Mouse (Mus musculus) neutrophil, adult 65 days (primary cell): Measurements from ENCODE around the gene Tktl1. TPM values are rescaled to one million over a fixed set of nuclear protein-coding genes. Genes with fewer than 3 reads are reported as not detected.

Experiments used
- total RNA-seq: library from RNA; stranded (reverse); gene quantifications from 2 replicates; pipeline ENCODE4 v1.2.4, GENCODE M21; 2023

The Tktl1 gene
- total RNA-seq = not detected in 2 replicates

GRCm38 (mm10) chrX:74176959-74177358 lies at the start of gene Tktl1:
Gene Tktl1, plus strand, starts transcription at chrX:74177259.

GRCm38 (mm10) chrX:74135263-74135662 lies 41.8 kb upstream of the Tktl1 start, which contains the start of gene Mecp2:
Gene Mecp2, minus strand, starts transcription at chrX:74135363.

DNA sequence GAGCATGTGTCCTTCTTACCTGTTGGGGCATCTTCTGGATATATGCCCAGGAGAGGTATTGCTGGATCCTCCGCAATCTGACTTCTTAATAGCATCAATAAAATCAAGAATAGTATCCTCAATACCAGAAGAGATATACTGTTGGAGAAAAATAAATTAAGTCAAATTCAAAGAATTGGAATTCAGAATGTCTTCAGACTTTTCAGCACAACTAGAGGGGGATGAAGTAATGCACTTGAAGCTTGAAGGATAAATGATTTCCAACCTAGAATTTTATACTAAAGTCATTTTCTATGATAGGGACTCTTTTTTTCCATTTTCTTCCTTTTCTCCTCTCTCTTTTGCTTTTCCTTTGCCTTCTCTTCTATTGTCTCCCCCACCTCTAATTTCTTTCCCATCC lies 9.3 kb upstream of the Tktl1 start, which contains the start of gene Tex28:
TSS of gene Tex28 (minus strand) at position 101 of the 400 bp plus-strand sequence.

GRCm38 (mm10) chrX:74249615-74250014 lies 72.6 kb downstream of the Tktl1 start, which contains the start of gene Flna:
Gene Flna, minus strand, starts transcription at chrX:74249820.

DNA sequence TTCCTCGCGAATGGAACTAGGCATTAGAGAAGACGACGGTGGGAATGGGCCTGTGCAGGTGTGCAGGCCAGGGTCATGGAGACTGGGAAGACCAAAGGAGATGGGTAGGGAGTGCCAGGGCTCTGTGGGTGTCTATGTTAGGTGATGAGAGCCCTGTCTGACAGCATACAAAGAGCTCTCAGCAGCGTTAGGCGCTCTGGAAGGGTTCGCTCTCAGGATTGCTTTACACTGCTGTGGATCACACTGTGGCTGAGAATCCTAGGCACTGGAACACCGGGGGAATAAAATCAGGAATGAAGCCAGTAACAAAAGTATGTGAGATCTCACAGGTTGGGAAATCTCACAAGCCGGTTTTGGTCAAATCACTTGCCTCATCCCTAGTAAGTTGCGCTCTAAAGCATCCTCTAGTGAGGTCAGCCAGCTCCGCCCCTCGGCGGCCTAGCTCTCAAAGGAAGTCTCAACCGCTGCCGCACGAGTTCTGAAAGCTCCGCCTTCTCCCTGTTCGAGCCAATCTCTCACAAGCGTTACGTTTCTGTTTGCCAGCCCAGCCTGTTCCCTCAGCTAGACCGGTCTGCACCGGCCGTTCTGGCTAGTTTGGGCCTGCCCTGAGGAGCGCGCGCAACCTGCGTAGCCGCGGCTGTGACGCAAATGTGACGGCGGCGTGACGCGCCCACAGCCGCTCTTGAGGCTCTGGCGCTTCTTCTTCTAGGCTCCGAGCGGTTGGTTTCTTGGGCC lies 77.3 kb downstream of the Tktl1 start, which contains the start of gene Emd:
TSS of gene Emd (plus strand) at position 535 of the 735 bp plus-strand sequence.

Other genes starting within 250 kb of the Tktl1 start
- gene Renbp, start 246.4 kb upstream of the Tktl1 start, total RNA-seq = 11.1 and 12.8 TPM in 2 replicates
- gene Hcfc1, start 210.9 kb upstream of the Tktl1 start, total RNA-seq = 68.7 and 75.0 TPM in 2 replicates
- gene Irak1, start 153.3 kb upstream of the Tktl1 start, total RNA-seq = 66.4 and 88.3 TPM in 2 replicates
- not detected in 2 replicates for gene Opn1mw, start 49.8 kb upstream of the Tktl1 start, total RNA-seq
- 21.5 and 32.4 TPM in 2 replicates for gene Mecp2, start 41.9 kb upstream of the Tktl1 start, total RNA-seq
- gene Tex28, start 9.4 kb upstream of the Tktl1 start, total RNA-seq = not detected in 2 replicates
- 1,682 and 1,969 TPM in 2 replicates for gene Flna, start 72.6 kb downstream of the Tktl1 start, total RNA-seq
- 35.8 and 51.3 TPM in 2 replicates for gene Emd, start 77.4 kb downstream of the Tktl1 start, total RNA-seq
- gene Rpl10, start 93.6 kb downstream of the Tktl1 start, total RNA-seq = 315 and 369 TPM in 2 replicates
- 42.0 and 53.3 TPM in 2 replicates for gene Taz, start 104.7 kb downstream of the Tktl1 start, total RNA-seq
- 21.8 and 30.6 TPM in 2 replicates for gene Dnase1l1, start 105.1 kb downstream of the Tktl1 start, total RNA-seq
- gene Atp6ap1, start 119.8 kb downstream of the Tktl1 start, total RNA-seq = 176 and 181 TPM in 2 replicates
- 248 and 265 TPM in 2 replicates for gene Gdi1, start 127.7 kb downstream of the Tktl1 start, total RNA-seq
- 35.7 and 39.2 TPM in 2 replicates for gene Fam50a, start 135.8 kb downstream of the Tktl1 start, total RNA-seq
- 0.28 and 0.59 TPM in 2 replicates for gene Plxna3, start 151.8 kb downstream of the Tktl1 start, total RNA-seq
- 16.1 and 16.2 TPM in 2 replicates for gene Lage3, start 176.4 kb downstream of the Tktl1 start, total RNA-seq
- gene Ubl4a, start 196.0 kb downstream of the Tktl1 start, total RNA-seq = 15.9 and 19.4 TPM in 2 replicates
- gene Slc10a3, start 196.1 kb downstream of the Tktl1 start, total RNA-seq = 17.2 and 19.4 TPM in 2 replicates
- 9.1 and 9.9 TPM in 2 replicates for gene Fam3a, start 216.0 kb downstream of the Tktl1 start, total RNA-seq
- 26.1 and 42.9 TPM in 2 replicates for gene Ikbkg, start 216.0 kb downstream of the Tktl1 start, total RNA-seq